Mouse (Mus musculus) hematopoietic stem cell, adult 5-6 weeks (primary cell): ENCODE results near the gene Atp6v0a2. TPM values are rescaled to one million over a fixed set of nuclear protein-coding genes. Genes with fewer than 3 reads are reported as not detected.
"Not testable (repeated sequence)": the region's sequence is repeated elsewhere in the genome, so short reads cannot be mapped to it uniquely, and the experiment has no call there.

Source experiments
- ATAC-seq, 2 experiments: fragments of 125-278 bp in 1 of 2; replicated peaks in 1 of 2; 2 replicates each; pipeline ENCODE4 v1.8.0; 2016 to 2017; ENCODE audit warnings: inconsistent platforms in 2 of 2, mild to moderate bottlenecking in 2 of 2, moderate number of reproducible peaks in 2 of 2, low read depth in 1 of 2, moderate TSS enrichment in 1 of 2; ENCODE audit not compliant: low FRiP score in 2 of 2, poor library complexity in 2 of 2, severe bottlenecking in 2 of 2, insufficient read depth in 1 of 2, low TSS enrichment in 1 of 2
- total RNA-seq: library from RNA; stranded (forward); fragments of 172-1452, 232-1000 nt; gene quantifications from 2 replicates; pipeline ENCODE4 v1.2.3, GENCODE M21; 2017

Atp6v0a2 gene
- total RNA-seq = 18.4 and 22.1 TPM in 2 replicates

DNA sequence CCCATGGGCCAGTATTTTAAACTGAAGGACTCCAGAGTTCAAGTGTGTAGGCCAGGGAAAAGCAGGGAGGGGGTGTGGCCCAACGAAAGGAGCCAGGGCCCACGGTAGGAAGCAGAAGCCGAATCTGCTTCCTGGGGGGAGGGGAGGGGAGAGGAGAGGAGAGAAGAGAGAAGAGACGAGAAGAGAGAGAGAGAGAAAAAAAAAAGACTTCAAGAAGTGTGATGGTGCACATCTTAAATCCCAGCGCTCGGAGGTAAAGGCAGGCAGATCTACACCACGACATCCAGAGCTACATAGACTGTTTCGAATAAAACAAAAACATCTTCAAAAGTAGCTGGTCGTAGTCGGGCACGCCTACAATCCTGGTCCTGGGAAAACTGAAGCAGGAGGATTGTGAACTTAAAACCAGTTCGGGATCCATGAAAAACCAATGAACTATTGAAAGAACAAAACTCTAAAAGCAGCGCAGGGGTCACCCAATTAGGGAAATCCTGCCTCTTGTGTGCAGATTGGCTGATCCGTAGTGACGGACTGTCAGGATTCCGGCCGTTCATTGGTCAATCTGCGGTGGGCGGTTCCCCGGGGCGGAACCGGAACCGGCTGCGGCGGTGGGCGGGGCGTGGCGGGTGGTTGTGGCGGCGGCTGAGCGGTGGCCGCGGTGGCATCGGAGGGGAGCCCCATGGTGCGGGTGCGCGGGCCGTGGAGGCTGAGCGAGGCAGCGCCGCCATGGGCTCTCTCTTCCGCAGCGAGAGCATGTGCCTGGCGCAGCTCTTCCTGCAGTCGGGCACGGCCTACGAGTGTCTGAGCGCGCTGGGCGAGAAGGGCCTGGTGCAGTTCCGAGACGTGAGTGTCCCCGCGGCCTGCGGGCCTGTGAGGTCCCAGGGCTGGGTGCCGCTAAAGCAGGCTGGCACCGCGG, at the start of gene Atp6v0a2:
Atp6v0a2 (plus strand) TSS at position 129 of the 916 bp plus-strand sequence.
- peak; percentile 91 to 98 for ATAC-seq

DNA sequence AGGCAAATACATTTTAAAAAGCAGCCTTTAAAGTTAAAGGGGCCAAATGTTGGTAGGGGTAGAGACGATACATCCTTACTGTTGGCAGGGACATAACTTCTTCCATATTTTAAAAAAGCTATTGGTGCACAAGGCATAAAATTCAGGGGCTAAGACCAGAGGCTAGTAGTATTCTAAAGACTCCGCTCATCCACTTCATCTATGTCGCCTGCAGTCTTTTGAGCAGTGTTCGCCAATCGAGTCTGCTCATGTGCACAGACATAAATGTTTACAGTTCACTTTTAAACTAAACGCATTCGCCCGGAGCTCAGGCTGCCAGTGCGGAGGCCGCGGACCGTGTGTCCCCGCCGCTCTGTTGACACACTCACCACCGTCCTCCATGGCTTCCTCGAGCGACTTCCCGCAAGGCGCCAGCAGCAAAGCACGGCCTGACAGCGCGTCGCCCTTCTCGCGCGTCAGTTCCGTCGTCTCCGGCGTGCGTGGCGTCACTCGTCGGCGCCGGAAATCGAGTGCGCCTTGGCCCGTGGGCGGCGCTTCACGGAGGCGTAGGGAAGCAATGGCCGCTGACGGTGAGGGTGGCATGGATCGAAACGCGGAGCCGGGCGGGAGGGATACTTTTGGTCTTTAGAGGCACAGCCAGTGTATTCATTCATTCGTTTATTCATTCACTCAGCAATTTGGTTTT, 49.6 kb upstream of the Atp6v0a2 start, which contains the start of the genes Eif2b1 and Gtf2h3:
Eif2b1 (minus strand) TSS at position 499 of the 685 bp plus-strand sequence.
Gtf2h3 (plus strand) TSS at position 508 of the 685 bp plus-strand sequence.
- peak; percentile 88 to 94 for ATAC-seq

DNA sequence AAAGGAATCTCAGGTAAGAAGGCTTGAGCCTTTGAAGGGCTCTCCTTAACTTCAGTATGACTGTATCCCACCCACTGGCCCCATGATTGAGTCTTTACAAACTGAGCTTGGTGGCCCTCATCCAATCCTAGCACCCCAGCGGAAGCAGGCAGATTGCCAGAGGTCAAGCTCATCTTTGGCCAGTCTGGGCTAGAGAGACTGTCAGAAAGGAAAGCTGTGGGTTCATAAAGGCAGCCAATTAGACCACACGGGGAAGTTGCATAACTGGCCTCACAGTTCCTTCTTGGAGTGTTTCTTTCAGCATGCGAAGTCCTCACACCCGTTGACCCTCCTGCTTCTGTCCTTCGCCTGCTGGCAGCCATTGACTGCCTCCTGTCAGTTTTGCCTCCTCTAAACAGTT, 45.9 kb upstream of the Atp6v0a2 start:
- peak; percentile 14 to 29; a peak in 1 of 4 replicates for ATAC-seq

DNA sequence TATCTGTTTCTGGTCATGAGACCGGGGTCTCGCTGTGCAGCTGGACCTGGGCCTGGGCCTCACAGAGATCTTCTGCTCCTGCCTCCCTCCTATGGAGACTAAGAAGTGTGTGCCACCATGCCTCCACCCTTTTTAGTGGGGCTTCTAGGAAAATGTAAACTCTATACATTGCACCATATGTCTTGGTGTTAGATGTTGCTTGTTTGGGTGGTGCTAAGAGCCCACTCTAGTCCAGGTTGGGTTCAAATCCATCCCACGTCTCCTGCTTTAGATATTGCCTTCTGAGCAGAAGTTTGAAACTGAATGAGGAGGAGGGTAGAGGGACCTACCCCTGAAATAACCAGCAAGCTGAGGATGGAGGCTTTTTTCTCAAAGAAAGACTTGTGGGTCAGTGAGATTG, 35.6 kb upstream of the Atp6v0a2 start:
- no peak for ATAC-seq

DNA sequence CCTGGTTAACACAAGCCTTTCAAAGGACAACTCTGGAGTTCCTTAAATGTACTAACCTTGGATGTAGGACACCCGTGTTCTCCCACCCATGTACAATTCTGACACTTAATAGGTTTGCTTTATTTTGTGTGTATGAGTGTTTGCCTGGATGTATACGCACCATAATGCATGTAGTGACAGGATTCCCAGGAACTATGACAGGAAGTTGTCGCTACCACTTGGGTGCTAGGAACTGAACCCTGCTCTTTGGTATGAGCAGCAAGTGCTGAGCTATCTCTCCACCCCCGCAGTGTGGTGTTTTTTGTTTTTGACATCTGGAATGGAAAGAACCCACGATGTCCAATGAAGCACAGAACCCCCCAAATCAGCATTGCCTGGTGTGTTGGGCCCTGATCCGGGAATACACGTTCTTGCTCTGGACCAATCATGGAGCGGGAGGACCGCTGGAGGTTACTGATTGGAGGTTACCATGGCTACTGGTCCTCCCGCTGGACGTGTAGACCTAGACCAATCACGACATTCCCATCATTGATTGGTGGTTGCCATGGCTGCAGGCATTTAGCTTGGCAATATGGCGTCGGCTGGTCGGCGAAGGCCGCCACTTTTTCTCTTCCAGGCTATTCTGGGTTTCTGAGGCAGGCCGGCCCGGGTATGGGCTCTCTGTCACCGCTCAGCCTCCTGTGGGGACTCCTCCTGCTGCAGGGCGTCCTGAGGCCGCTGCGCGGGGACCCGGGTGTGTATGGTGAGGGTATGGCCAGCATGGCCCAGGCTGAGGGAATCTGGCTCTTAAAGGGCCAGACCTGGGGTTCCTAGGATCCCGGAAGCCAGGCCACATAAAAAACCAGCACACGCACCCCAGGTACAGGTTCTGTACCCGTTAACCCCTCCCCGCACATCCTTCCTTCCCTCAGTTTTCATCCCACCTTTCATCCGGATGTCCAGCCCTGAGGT, 29.9 kb upstream of the Atp6v0a2 start:
- peak; percentile 96 for ATAC-seq

DNA sequence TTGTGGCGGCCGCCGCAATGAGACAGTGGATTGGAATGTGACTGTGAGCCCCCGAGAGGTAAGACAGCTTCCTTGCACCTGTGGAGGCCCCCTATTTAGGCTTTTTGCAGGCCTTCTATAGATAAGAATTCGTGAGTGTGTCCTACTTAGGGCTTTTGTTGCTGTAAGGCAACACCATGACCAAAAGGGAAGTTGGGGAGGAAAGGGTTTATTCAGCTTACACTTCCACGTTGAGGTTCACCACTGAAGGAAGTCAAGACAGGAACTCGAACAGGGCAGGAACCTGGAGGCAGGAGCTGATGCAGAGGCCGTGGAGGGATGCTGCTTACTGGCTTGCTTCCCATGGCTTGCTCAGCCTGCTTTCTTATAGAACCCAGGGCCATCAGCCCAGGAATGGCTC, 28.6 kb upstream of the Atp6v0a2 start:
- ATAC-seq = not testable (repeated sequence)

DNA sequence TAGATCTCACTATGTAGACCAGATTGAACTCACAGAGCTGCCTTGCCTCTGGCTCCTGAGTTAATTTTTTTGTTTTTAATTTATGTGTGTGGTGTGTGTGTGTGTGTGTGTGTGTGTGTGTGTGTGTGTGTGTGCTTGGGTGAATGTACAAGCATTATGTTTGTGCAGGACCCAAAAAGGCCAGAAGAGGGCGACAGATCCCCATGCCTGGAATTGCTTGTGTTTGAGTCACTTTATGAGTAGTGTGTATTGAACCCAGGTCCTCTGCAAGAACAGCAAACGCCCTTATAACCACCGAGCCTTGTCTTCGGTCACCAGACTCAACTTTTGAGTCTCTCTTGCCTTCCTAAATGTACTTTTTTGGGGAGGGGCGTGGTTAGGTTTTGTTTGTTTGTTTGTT, 26.0 kb upstream of the Atp6v0a2 start:
- no peak for ATAC-seq

DNA sequence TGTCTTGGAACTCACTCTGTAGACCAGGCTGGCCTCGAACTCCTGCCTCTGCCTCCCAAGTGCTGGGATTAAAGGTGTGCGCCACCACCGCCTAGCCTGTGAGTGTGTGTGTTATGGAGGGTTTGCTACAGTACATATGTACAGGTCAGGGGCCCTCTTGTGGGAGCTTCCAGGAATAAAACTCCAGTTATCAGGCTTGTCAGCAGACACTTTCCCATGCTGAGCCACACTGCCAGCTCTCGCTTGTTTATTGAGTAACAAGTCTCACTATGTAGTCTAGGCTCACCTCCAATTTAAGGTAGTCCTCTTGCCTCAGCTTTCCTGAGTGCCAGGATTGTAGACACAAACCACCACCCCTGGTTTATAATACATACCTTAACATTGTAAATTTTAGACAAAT, 24.1 kb upstream of the Atp6v0a2 start:
- no peak for ATAC-seq

DNA sequence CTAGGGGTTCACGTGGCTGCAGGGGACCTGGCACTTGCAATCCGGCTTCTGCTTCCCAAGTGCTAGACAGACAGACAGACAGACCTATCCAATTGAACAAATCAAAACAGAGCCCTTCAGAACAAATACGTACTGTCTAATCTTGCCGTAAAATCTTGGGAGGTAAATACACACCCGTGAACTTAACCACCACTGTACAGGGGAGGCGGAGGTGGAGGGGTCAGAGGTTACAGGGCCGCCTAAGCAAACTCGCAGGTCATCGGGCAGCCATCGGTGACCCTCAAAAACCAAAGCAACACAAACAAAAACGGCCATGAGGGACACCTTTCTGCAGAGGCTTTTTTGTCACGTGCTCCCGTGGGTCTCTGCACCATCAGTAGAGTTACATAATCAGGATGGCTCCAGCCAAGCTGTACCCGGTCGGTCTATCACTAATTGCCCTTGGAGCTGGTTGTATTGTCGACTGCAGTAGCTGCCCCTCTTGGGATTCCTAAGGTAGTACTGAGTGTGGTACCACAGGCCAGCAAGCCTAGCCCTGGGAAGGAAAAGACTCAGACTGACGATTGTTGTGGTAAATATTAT, 23.2 kb upstream of the Atp6v0a2 start:
- ATAC-seq = no peak

DNA sequence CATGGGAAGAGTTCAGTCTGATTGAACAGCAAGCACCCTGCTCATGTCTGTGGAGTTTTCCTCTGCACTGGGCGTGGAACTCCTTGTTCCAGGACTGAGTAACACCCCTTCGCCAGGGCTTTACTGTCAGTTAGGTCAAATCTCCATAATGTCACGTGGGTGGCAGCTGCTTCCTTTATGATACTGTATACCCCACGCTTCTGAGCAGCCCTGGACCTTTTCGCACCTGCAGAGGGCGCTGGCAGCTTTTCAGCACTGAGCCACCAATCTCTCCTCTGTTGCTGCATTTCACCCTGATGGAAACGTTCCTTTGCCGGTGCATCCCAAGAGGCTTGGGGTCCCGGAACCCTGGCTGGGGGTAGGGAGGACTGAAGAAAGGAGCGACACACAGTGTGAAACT, 17.4 kb upstream of the Atp6v0a2 start:
- peak in 1 of 2 experiments; percentile 43; a peak in 1 of 4 replicates for ATAC-seq

DNA sequence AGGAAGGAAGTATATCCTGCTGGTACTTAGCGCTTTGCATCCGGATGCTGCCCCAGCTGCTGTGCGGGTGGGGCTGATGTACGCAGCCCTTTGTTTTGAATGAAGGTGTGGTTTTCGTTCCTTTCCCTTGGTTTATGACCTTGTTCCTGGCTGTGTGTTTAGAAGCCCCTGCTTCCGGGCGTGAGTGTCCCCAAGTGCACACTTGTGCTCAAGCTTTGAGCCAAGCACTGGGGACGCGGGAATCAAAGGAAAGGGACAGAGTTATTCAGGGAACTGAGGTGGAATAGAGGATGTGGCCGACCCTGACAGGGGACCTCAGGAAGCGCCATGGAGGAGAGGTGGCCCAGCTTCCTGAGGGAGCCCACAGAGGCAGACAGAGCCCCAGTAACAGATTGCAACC, 13.7 kb upstream of the Atp6v0a2 start:
- peak; percentile 59 to 64 for ATAC-seq

DNA sequence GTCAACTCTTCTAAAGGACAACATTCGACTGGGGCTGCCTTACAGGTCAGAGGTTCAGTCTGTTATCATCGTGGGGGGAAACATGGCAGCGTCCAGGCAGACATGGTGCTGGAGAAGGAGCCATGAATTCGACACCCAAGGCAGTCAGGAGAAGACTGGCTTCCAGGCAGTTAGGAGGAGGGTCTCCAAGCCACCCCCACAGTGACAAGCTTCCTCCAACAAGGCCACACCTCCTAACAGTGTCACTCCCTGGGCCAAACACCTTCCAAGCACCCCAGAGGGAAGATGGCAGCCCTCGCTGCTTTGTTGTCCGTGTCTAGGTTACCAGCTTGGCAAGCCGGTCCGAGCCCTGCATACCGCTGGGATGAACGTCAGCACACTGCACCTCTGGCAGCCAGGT, 9.7 kb upstream of the Atp6v0a2 start:
- ATAC-seq = no peak

DNA sequence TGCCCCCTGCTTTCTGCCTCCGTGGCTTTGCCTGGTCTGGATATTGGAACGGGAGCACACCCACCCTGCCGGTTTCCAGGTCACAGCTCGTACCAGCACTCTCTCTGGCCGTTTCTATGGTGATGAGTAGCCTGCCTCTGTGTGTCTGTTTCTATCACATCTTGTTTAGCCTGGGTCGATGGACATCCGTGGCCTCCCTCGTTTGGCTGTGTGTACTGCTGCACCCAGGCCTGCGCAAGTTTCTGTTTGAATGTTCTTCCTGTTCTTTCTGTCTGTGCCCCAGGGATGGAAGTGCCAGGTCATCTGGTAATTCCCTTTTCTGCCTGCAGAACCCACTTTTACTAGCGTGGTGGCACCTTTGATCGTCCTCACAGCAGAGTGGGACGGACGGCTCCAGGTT, 7.0 kb upstream of the Atp6v0a2 start:
- ATAC-seq = peak in 1 of 2 experiments; percentile 53; a peak in 3 of 4 replicates

DNA sequence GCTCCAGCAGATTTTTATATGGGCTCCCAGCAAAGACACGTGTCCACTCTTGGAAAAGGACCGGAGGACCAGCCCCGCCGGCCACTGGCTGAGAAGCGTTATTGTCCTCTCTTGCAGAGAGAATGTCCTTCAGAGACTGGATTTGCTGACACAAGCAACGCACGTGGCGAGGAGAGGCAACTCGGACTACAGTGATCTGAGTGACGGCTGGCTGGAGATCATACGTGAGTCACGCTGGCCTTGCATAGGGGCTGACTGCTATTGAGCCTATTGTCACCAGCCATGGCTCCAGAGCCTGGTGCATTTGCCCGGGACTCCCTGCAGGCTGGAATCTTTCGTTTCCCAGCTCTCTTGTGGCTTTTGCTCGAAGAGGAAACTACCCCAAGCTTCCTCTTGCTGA, 5.5 kb upstream of the Atp6v0a2 start:
- ATAC-seq = no peak

DNA sequence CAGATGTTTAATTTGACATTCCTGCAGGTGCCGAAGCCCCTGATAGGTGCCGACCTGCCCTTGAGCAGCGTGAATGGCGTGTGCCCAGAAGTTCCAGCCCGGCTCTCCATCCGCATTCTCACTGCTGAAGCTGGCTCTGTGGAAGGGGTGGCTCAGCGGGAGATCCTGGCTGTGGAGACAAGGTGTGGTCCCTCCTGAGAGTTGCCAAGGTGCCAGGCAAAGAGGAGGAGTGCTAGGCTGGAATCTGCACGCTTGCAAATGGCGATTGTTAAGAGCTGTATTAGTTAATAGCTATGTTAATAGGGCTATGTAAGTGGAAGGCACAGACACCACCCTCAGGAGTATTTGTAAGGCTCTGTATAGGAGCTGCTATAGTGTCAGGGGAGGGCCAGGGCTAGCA, 4.1 kb upstream of the Atp6v0a2 start:
- ATAC-seq = no peak

DNA sequence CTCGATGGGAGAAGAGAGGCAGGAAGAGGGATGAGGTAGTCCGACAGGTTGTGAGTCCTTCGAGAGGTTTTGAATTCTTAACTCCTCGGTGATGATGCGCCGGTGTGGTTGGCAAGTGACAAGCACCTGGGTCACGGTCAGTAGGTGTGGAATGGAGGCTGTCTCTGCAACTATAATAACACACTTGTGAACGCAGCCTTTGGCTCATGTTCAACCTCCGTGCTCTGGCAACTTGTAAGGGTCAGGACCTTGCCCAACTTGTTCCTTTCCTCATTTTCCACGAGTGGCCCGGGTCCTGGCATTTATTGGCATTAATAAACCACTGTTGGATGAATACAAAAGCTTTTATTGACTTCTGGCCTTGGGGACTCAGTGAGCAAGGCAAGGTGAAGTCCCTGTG, 1.3 kb downstream of the Atp6v0a2 start:
- ATAC-seq = no peak

DNA sequence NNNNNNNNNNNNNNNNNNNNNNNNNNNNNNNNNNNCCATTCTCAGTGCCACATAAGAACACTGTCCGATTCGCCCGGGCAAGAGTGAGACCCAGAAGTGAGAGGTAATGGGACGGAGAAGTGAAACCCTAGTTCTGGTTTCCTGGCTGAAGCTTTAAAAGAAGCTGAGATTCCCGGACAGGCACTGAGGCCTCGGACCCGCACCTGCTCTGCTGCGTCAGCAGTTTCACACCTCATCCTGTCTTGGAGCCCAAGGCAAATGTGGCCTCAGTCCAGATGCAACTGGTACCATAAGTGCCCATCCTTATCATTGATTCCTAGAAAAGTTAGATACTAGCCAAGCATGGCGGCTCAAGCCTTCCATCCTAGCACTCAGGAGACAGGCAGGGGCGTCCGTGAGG, 3.3 kb downstream of the Atp6v0a2 start:
- ATAC-seq = no peak
